Mouse (Mus musculus) hindbrain, postnatal 0 days (tissue): ENCODE data around the gene Slc24a4. TPM values are rescaled to one million over a fixed set of nuclear protein-coding genes. Genes with fewer than 3 reads are reported as not detected.

Experiments
- ATAC-seq: fragments of 200-750 bp; cut with Nextera tagmentation; 2 replicates; pipeline ENCODE4 v1.8.0; 2017; ENCODE audit warnings: mild to moderate bottlenecking, moderate TSS enrichment, moderate library complexity
- DNase-seq: peaks from one replicate; pipeline ENCODE4 v3.0.0-alpha.2; 2015; ENCODE audit warnings: low spot score
- H3K27ac ChIP-seq: fragments of 300-500 bp; sonication (generic); 2 replicates; pipeline ENCODE4 v1.5.1; 2014; ENCODE audit warnings: mild to moderate bottlenecking
- H3K27me3 ChIP-seq: fragments of 300-500 bp; sonication (generic); 2 replicates; pipeline ENCODE4 v1.6.1; 2014; ENCODE audit warnings: low read length, mixed read lengths; ENCODE audit not compliant: insufficient read depth
- H3K36me3 ChIP-seq: fragments of 300-500 bp; sonication (generic); 2 replicates; pipeline ENCODE4 v1.6.1; 2014; ENCODE audit warnings: low read length, mixed read lengths; ENCODE audit not compliant: insufficient read depth
- H3K4me1 ChIP-seq: fragments of 300-500 bp; sonication (generic); 2 replicates; pipeline ENCODE4 v1.6.1; 2014; ENCODE audit warnings: antibody characterized with exemption, low read length, mixed read lengths; ENCODE audit not compliant: insufficient read depth
- H3K4me2 ChIP-seq: fragments of 300-500 bp; sonication (generic); 2 replicates; pipeline ENCODE4 v1.6.1; 2014; ENCODE audit warnings: low read depth, mild to moderate bottlenecking, low read length, moderate library complexity, mixed read lengths
- H3K4me3 ChIP-seq: fragments of 300-500 bp; sonication (generic); 2 replicates; pipeline ENCODE4 v1.5.1; 2014; ENCODE audit warnings: low read length
- H3K9ac ChIP-seq: fragments of 300-500 bp; sonication (generic); replicated peaks from 2 replicates; pipeline ENCODE4 v1.6.1; 2014; ENCODE audit warnings: mild to moderate bottlenecking, low read length, moderate library complexity, mixed read lengths
- H3K9me3 ChIP-seq: fragments of 300-500 bp; sonication (generic); 2 replicates; pipeline ENCODE4 v1.6.1; 2016; ENCODE audit warnings: low read length, mixed read lengths
- CTCF ChIP-seq: IDR thresholded peaks from 2 replicates; pipeline ENCODE4 v1.5.1; 2016; ENCODE audit warnings: antibody characterized with exemption, control low read depth, low read depth
- WGBS: fragments of 180-500 bp; shearing (Covaris S2); extraction: QIAGEN DNeasy Blood & Tissue Kit; methylation state at CpG from one replicate; pipeline ENCODE4 v1.1.7; 2014; 5-methylcytosine and 5-hydroxymethylcytosine counted together
- polyA plus RNA-seq: library from polyadenylated mRNA; unstranded; fragments of >200 nt; fragmentation: Nextera tagmentation; extraction: Ambion mirVana; gene quantifications from 2 replicates; pipeline ENCODE4 v1.2.1, GENCODE M21; 2015
- total RNA-seq: library from RNA; depleted of rRNA; stranded (reverse); fragments of >200 nt; gene quantifications from 2 replicates; pipeline ENCODE4 v1.2.3, GENCODE M21; 2014

The Slc24a4 gene
- total and polyA plus RNA-seq, 2 experiments from 2014 or later, result 2.3 to 7.2 TPM

GRCm38 (mm10) chr12:102181799-102182357, 53.3 kb downstream of the Slc24a4 start:
- WGBS, result 47% methylated on average over 5 of the region's 5 CpGs
- no peak; the same call in 1 of the 2 replicates for ATAC-seq

GRCm38 (mm10) chr12:102182621-102183020, 54.1 kb downstream of the Slc24a4 start:
- no peaks in the 10 kb centered on the region for H3K27me3 ChIP-seq
- no peaks in the 10 kb centered on the region for H3K36me3 ChIP-seq
- no peak for TF ChIP-seq CTCF
- H3K4me2 ChIP-seq, result peak overlapping the region; percentile 22; the same call in 1 of the 2 replicates
- H3K4me3 ChIP-seq, result no peak overlapping the region
- 0 out of 2 replicates have a peak, but pooled peaks cover 9% of the 10 kb centered on the region for H3K4me1 ChIP-seq
- no peak for DNase-seq
- 66% methylated on average over 6 of the region's 6 CpGs for WGBS
- H3K9me3 ChIP-seq, result no peaks in the 10 kb centered on the region
- H3K9ac ChIP-seq, result no peak overlapping the region
- H3K27ac ChIP-seq, result no peak overlapping the region; the same call in 1 of the 2 replicates
- no peak for ATAC-seq

More at GRCm38 (mm10) chr12:102181799-102182357, 53.3 kb downstream of the Slc24a4 start:
- no peak overlapping the region for H3K4me3 ChIP-seq
- no peak overlapping the region for H3K9ac ChIP-seq
- H3K36me3 ChIP-seq, result no peaks in the 10 kb centered on the region
- no peak overlapping the region for H3K27ac ChIP-seq
- peak; percentile 87 for TF ChIP-seq CTCF
- 0 out of 2 replicates have a peak, but pooled peaks cover 9% of the 10 kb centered on the region for H3K4me1 ChIP-seq
- H3K4me2 ChIP-seq, result no peak overlapping the region
- H3K27me3 ChIP-seq, result no peaks in the 10 kb centered on the region
- no peaks in the 10 kb centered on the region for H3K9me3 ChIP-seq
- peak; percentile 72 for DNase-seq

GRCm38 (mm10) chr12:102183201-102183600, 54.7 kb downstream of the Slc24a4 start:
- peak; percentile 63 for DNase-seq
- H3K4me1 ChIP-seq, result 0 out of 2 replicates have a peak, but pooled peaks cover 9% of the 10 kb centered on the region
- H3K9ac ChIP-seq, result no peak overlapping the region
- peak overlapping the region; percentile 22; the same call in 1 of the 2 replicates for H3K4me2 ChIP-seq
- peak; percentile 66 for ATAC-seq
- no peak overlapping the region for H3K4me3 ChIP-seq
- H3K9me3 ChIP-seq, result no peaks in the 10 kb centered on the region
- TF ChIP-seq CTCF, result no peak
- H3K27ac ChIP-seq, result no peak overlapping the region
- WGBS, result 42% methylated on average over 9 of the region's 9 CpGs
- H3K36me3 ChIP-seq, result no peaks in the 10 kb centered on the region
- H3K27me3 ChIP-seq, result no peaks in the 10 kb centered on the region

- H3K36me3 ChIP-seq, result no peaks in the 10 kb centered on the region
- WGBS, result 70% methylated on average over 11 of the region's 11 CpGs
- no peak for TF ChIP-seq CTCF
- H3K9ac ChIP-seq, result no peak overlapping the region
- H3K27me3 ChIP-seq, result no peaks in the 10 kb centered on the region
- H3K4me2 ChIP-seq, result no peak overlapping the region
- H3K4me3 ChIP-seq, result no peak overlapping the region
- no peaks in the 10 kb centered on the region for H3K9me3 ChIP-seq
- DNase-seq (no peak), ATAC-seq (no peak)
- no peak overlapping the region for H3K27ac ChIP-seq
- H3K4me1 ChIP-seq, result no peaks in the 10 kb centered on the region
Observed at GRCm38 (mm10) chr12:102190820-102191219, 62.3 kb downstream of the Slc24a4 start.

- Histone ChIP-seq H3K9me3 (no peaks in the 10 kb centered on the region), H3K27ac (no peak overlapping the region), H3K4me1 (peaks cover 11% of the 10 kb centered on the region; the same call in 1 of the 2 replicates), H3K36me3 (no peaks in the 10 kb centered on the region), H3K4me2 (no peak overlapping the region), H3K27me3 (no peaks in the 10 kb centered on the region), H3K9ac (no peak overlapping the region), H3K4me3 (no peak overlapping the region)
- peak; percentile 39; the same call in 1 of the 2 replicates for ATAC-seq
- no peak for TF ChIP-seq CTCF
- 43% methylated on average over 4 of the region's 4 CpGs for WGBS
- peak; percentile 50 for DNase-seq
Observed at GRCm38 (mm10) chr12:102201516-102201915, 73.0 kb downstream of the Slc24a4 start.

GRCm38 (mm10) chr12:102202901-102203300, 74.4 kb downstream of the Slc24a4 start:
- no peaks in the 10 kb centered on the region for H3K36me3 ChIP-seq
- ATAC-seq, result peak; percentile 71
- 37% methylated on average over 9 of the region's 9 CpGs for WGBS
- H3K9me3 ChIP-seq, result no peaks in the 10 kb centered on the region
- H3K4me2 ChIP-seq, result no peak overlapping the region
- peaks cover 11% of the 10 kb centered on the region; the same call in 1 of the 2 replicates for H3K4me1 ChIP-seq
- H3K27me3 ChIP-seq, result no peaks in the 10 kb centered on the region
- no peak overlapping the region for H3K27ac ChIP-seq
- no peak for TF ChIP-seq CTCF
- H3K4me3 ChIP-seq, result no peak overlapping the region
- H3K9ac ChIP-seq, result no peak overlapping the region
- DNase-seq, result peak; percentile 52

GRCm38 (mm10) chr12:102206471-102206870, 77.9 kb downstream of the Slc24a4 start:
- Histone ChIP-seq H3K27ac (no peak overlapping the region), H3K4me1 (peaks cover 11% of the 10 kb centered on the region; the same call in 1 of the 2 replicates)
- 70% methylated on average over 1 of the region's 1 CpGs for WGBS

More at GRCm38 (mm10) chr12:102206471-102206870, 77.9 kb downstream of the Slc24a4 start:
- ATAC-seq, result no peak
- no peak for DNase-seq
- H3K9me3 ChIP-seq, result no peaks in the 10 kb centered on the region
- no peaks in the 10 kb centered on the region for H3K27me3 ChIP-seq
- H3K36me3 ChIP-seq, result no peaks in the 10 kb centered on the region
- H3K4me2 ChIP-seq, result no peak overlapping the region
- H3K9ac ChIP-seq, result no peak overlapping the region
- H3K4me3 ChIP-seq, result no peak overlapping the region
- no peak for TF ChIP-seq CTCF
